Mouse (Mus musculus) brown adipose tissue, adult 24 weeks (tissue): ENCODE measurements around the gene Zcchc18. TPM values are rescaled to one million over a fixed set of nuclear protein-coding genes. Genes with fewer than 3 reads are reported as not detected.

ENCODE experiments used
- H3K27ac ChIP-seq: fragments of 200-500 bp; replicated peaks from 2 replicates; pipeline ENCODE4 v1.5.1; 2012; ENCODE audit warnings: low read depth, mild to moderate bottlenecking, low read length
- H3K4me1 ChIP-seq: fragments of 200-500 bp; 2 replicates; pipeline ENCODE4 v1.6.1; 2012; ENCODE audit warnings: low read length, mixed read lengths; ENCODE audit not compliant: control insufficient read depth, insufficient read depth, insufficient read length
- H3K4me3 ChIP-seq: fragments of 200-500 bp; 2 replicates; pipeline ENCODE4 v1.5.1; 2012; ENCODE audit warnings: low read depth, mild to moderate bottlenecking, low read length, moderate library complexity; ENCODE audit not compliant: insufficient read depth
- polyA plus RNA-seq: library from polyadenylated mRNA; stranded (reverse); fragments of >200 nt; gene quantifications from 2 replicates; pipeline ENCODE4 v1.2.4, GENCODE M21; 2012; ENCODE audit not compliant: missing spikeins, insufficient read depth, insufficient read length

Gene Zcchc18
- polyA plus RNA-seq, 1 experiment: not detected

DNA sequence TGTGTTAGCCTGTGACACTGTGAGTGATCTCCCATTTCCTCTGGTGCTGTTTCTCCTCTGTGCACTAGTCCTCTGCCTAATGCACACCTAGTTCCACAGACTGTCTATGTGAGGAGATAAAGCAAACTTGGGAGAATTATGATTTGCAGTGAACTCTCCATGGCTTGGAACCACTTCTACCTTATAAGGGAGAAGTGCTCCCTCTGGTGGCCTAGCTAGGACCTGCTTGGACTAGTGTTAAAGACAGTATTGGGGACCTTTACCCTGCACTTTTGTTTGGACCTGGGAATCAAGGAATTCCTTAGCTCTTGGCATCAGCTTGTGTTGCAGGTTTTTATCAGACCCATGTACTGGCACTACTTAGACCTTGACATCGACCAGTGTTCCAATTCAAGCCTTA, 26.4 kb downstream of the Zcchc18 start:
- Histone ChIP-seq H3K4me3 (no peak overlapping the region), H3K27ac (no peak overlapping the region), H3K4me1 (no peaks in the 10 kb centered on the region; the same call in 1 of the 2 replicates)

- H3K4me3 ChIP-seq: no peak overlapping the region
- H3K27ac ChIP-seq: no peak overlapping the region
Observed at GRCm38 (mm10) chrX:137030916-137031315, 38.0 kb downstream of the Zcchc18 start.

GRCm38 (mm10) chrX:137031726-137032125, 38.8 kb downstream of the Zcchc18 start:
- Histone ChIP-seq H3K27ac (no peak overlapping the region), H3K4me3 (no peak overlapping the region), H3K4me1 (no peaks in the 10 kb centered on the region)

More at GRCm38 (mm10) chrX:137030916-137031315, 38.0 kb downstream of the Zcchc18 start:
- no peaks in the 10 kb centered on the region for H3K4me1 ChIP-seq

GRCm38 (mm10) chrX:137034322-137034721, 41.4 kb downstream of the Zcchc18 start:
- Histone ChIP-seq H3K4me1 (no peaks in the 10 kb centered on the region; the same call in 1 of the 2 replicates), H3K27ac (no peak overlapping the region), H3K4me3 (no peak overlapping the region)

DNA sequence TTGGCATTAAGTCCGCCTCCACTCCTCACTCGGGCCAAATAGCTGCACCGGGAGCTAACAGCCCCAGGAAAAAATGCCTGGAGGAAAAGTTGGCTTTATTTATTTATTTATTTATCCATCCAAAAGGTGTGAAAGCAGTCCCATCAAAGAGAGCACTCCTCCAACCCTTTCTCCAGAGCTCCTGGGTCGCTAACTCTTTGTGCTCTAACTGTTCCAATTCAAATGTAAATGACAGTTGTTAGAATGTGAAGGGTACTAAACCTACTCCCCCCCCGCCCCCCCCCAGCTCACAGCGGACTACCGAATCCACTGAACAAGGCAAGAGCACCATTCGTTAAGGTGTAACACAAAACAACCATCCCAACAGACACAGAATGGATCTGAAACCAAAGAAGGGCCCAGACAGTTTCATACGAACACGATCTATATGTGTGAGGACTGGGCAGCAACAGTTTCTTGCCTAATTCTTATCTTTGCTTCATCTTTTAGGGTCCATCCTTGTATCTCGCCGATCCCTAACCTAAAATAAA, 44.6 kb downstream of the Zcchc18 start:
- peak overlapping the region; percentile 61 for H3K27ac ChIP-seq
- H3K4me1 ChIP-seq: no peaks in the 10 kb centered on the region; the same call in 1 of the 2 replicates
- H3K4me3 ChIP-seq: peak overlapping the region; percentile 82

- H3K27ac ChIP-seq: peak within 1 kb of the TSS; percentile 93
- no peaks in the 10 kb centered on the region; the same call in 1 of the 2 replicates for H3K4me1 ChIP-seq
- H3K4me3 ChIP-seq: peak within 1 kb of the TSS; percentile 82
Observed at GRCm38 (mm10) chrX:137038000-137038483, 45.1 kb downstream of the Zcchc18 start, which contains the start of gene Slc25a53. Gene Slc25a53 (minus strand): TSS chrX:137038302.

DNA sequence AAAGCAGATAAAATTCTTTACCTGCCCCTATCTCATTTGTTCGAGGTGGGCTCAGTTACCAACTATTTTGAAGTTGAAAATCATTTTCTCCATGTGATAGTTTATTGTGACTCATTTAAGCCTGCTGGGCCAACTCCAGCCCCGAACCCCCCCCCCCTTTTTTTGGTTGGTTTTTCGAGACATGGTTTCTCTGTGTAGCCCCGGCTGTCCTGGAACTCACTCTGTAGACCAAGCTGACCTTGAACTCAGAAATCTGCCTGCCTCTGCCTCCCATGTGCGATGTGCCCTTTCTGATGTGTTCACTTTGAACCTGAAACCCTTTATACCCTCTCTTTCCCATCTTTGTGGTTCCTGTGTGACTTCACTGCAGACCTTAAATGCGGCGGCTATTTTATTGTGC, 45.5 kb downstream of the Zcchc18 start:
- peak overlapping the region; percentile 93 for H3K27ac ChIP-seq
- H3K4me3 ChIP-seq: peak overlapping the region; percentile 82
- H3K4me1 ChIP-seq: no peaks in the 10 kb centered on the region; the same call in 1 of the 2 replicates

Other genes with a start within 250 kb of the Zcchc18 start
- gene Morf4l2, start 249.5 kb upstream of the Zcchc18 start, polyA plus RNA-seq: 80.4 and 121 TPM in 2 replicates
- not detected in 2 replicates for gene Glra4, start 213.0 kb upstream of the Zcchc18 start, polyA plus RNA-seq
- gene Plp1, start 170.5 kb upstream of the Zcchc18 start, polyA plus RNA-seq: 3.8 and 5.3 TPM in 2 replicates
- gene Rab9b, start 124.4 kb upstream of the Zcchc18 start, polyA plus RNA-seq: not detected in 2 replicates
- not detected in 2 replicates for gene H2bfm, start 65.8 kb upstream of the Zcchc18 start, polyA plus RNA-seq
- not detected in 2 replicates for gene Tmsb15b2, start 17.7 kb upstream of the Zcchc18 start, polyA plus RNA-seq
- gene Tmsb15l, start 16.3 kb upstream of the Zcchc18 start, polyA plus RNA-seq: not detected in 2 replicates
- gene Tmsb15b1, start 16.3 kb upstream of the Zcchc18 start, polyA plus RNA-seq: 6.8 and 12.3 TPM in 2 replicates
- 4.5 and 10.0 TPM in 2 replicates for gene Slc25a53, start 45.1 kb downstream of the Zcchc18 start, polyA plus RNA-seq
- gene Fam199x, start 56.4 kb downstream of the Zcchc18 start, polyA plus RNA-seq: 3.0 and 3.1 TPM in 2 replicates
- gene Esx1, start 128.9 kb downstream of the Zcchc18 start, polyA plus RNA-seq: not detected in 2 replicates